Mouse (Mus musculus): ENCODE results near the gene Gcc2. TPM values are rescaled to one million over a fixed set of nuclear protein-coding genes. Genes with fewer than 3 reads are reported as not detected.

Gcc2 gene
- total RNA-seq, 2 experiments from 2014 or later = 65.6 to 69.0 TPM

DNA sequence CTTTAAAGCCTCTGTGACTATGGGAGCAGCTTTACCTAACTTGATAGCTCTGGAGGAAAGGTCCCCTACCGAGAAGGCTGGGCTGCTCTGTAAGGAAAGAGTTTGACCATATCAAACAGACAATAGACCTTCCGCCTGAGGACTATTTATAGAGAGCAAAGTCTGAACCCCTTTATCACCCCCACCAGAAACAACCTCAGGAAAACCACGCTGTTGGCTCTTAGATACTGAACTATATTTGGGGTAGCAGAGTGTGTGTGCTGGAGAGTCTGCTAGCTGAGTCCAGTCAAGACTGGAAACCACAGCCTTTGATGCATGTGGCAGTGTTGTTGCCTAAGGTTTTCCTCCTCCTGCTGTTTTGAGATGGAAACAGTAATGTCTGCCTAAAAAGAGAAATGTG lies 99.3 kb downstream of the Gcc2 start:
- peak in 1 of 2 experiments; percentile 37 for DNase-seq (ENCODE audit: extremely low spot score in 1 of 2, low spot score in 2 of 2)
- intact Hi-C loops (cut with DNase I) = no loop called here

Other genes starting within 250 kb of the Gcc2 start
- not detected for gene AW822073, start 30.6 kb upstream of the Gcc2 start, total RNA-seq (2021)
- gene Duxf3, start 22.8 kb upstream of the Gcc2 start, total RNA-seq (2021) = not detected
- gene Gm4981, start 18.8 kb upstream of the Gcc2 start, total RNA-seq (2021) = not detected
- gene Lims1, start 68.0 kb downstream of the Gcc2 start, total RNA-seq (2021) = 10 to 100 TPM; 25.1 to 29.1 TPM
- 10 to 100 TPM; 65.0 to 67.5 TPM for gene Ranbp2, start 191.4 kb downstream of the Gcc2 start, total RNA-seq (2021)
- 1 to 10 TPM; 7.1 to 7.8 TPM for gene Ccdc138, start 242.5 kb downstream of the Gcc2 start, total RNA-seq (2021)